Mouse (Mus musculus): ENCODE measurements at regions not wholly inside any gene's neighbourhood (a gene's known extent, or its start where the extent isn't known, plus 50 kb on each side); places are given as distances from the start of the nearest gene placed in this dataset.

- 78% methylated on average over 9 of the region's 9 CpGs for WGBS
- H3K27ac ChIP-seq (ENCODE audit: low read depth) = no peak overlapping the region
Measured at GRCm38 (mm10) chr8:116372056-116372455, 132.7 kb upstream of the Dynlrb2 start.

GRCm38 (mm10) chr8:116367491-116367890, 137.3 kb upstream of the Dynlrb2 start:
- no peak overlapping the region for H3K4me2 ChIP-seq (ENCODE audit: low read length)
- 74% methylated on average over 6 of the region's 6 CpGs for WGBS
- no peaks in the 10 kb centered on the region for H3K27me3 ChIP-seq (replicated peaks; ENCODE audit: control insufficient read depth, insufficient read depth, low read length)
- no peak overlapping the region for H3K4me3 ChIP-seq (ENCODE audit: low read depth, low read length)
- no peak overlapping the region for H3K27ac ChIP-seq (ENCODE audit: low read depth)
- H3K4me1 ChIP-seq (replicated peaks; ENCODE audit: control insufficient read depth, insufficient read depth, low read length) = no peaks in the 10 kb centered on the region
- H3K9ac ChIP-seq (ENCODE audit: low read length) = no peak overlapping the region
- H3K9me3 ChIP-seq (ENCODE audit: control insufficient read depth, low read length) = no peaks in the 10 kb centered on the region
- no peak for ATAC-seq (replicated peaks; ENCODE audit: low FRiP score, low TSS enrichment, low read depth)
- no peaks in the 10 kb centered on the region for H3K36me3 ChIP-seq (ENCODE audit: control insufficient read depth, insufficient read depth, low read length)
- DNase-seq (ENCODE audit: low spot score) = no peak

More at GRCm38 (mm10) chr8:116372056-116372455, 132.7 kb upstream of the Dynlrb2 start:
- H3K27me3 ChIP-seq (replicated peaks; ENCODE audit: control insufficient read depth, insufficient read depth, low read length) = no peaks in the 10 kb centered on the region
- no peaks in the 10 kb centered on the region for H3K9me3 ChIP-seq (ENCODE audit: control insufficient read depth, low read length)
- no peak for DNase-seq (ENCODE audit: low spot score)
- no peak for ATAC-seq (replicated peaks; ENCODE audit: low FRiP score, low TSS enrichment, low read depth)
- no peaks in the 10 kb centered on the region for H3K4me1 ChIP-seq (replicated peaks; ENCODE audit: control insufficient read depth, insufficient read depth, low read length)
- H3K36me3 ChIP-seq (ENCODE audit: control insufficient read depth, insufficient read depth, low read length) = no peaks in the 10 kb centered on the region
- H3K9ac ChIP-seq (ENCODE audit: low read length) = no peak overlapping the region
- no peak overlapping the region for H3K4me2 ChIP-seq (ENCODE audit: low read length)
- H3K4me3 ChIP-seq (ENCODE audit: low read depth, low read length) = no peak overlapping the region

GRCm38 (mm10) chr8:116366706-116367105, 138.1 kb upstream of the Dynlrb2 start:
- H3K36me3 ChIP-seq (ENCODE audit: control insufficient read depth, insufficient read depth, low read length) = no peaks in the 10 kb centered on the region
- H3K9me3 ChIP-seq (ENCODE audit: control insufficient read depth, low read length) = no peaks in the 10 kb centered on the region
- H3K4me2 ChIP-seq (ENCODE audit: low read length) = no peak overlapping the region
- no peak overlapping the region for H3K27ac ChIP-seq (ENCODE audit: low read depth)
- H3K4me3 ChIP-seq (ENCODE audit: low read depth, low read length) = no peak overlapping the region
- no peak overlapping the region for H3K9ac ChIP-seq (ENCODE audit: low read length)
- 64% methylated on average over 3 of the region's 3 CpGs for WGBS
- H3K4me1 ChIP-seq (replicated peaks; ENCODE audit: control insufficient read depth, insufficient read depth, low read length) = no peaks in the 10 kb centered on the region
- no peaks in the 10 kb centered on the region for H3K27me3 ChIP-seq (replicated peaks; ENCODE audit: control insufficient read depth, insufficient read depth, low read length)
- ATAC-seq (replicated peaks; ENCODE audit: low FRiP score, low TSS enrichment, low read depth) (no peak), DNase-seq (ENCODE audit: low spot score) (no peak)

GRCm38 (mm10) chr8:116364751-116365150, 140.0 kb upstream of the Dynlrb2 start:
- no peak overlapping the region for H3K4me2 ChIP-seq (ENCODE audit: low read length)
- no peak for ATAC-seq (replicated peaks; ENCODE audit: low FRiP score, low TSS enrichment, low read depth)
- 83% methylated on average over 1 of the region's 1 CpGs for WGBS
- no peaks in the 10 kb centered on the region for H3K27me3 ChIP-seq (replicated peaks; ENCODE audit: control insufficient read depth, insufficient read depth, low read length)
- DNase-seq (ENCODE audit: low spot score) = no peak
- H3K4me3 ChIP-seq (ENCODE audit: low read depth, low read length) = no peak overlapping the region
- no peaks in the 10 kb centered on the region for H3K36me3 ChIP-seq (ENCODE audit: control insufficient read depth, insufficient read depth, low read length)
- H3K4me1 ChIP-seq (replicated peaks; ENCODE audit: control insufficient read depth, insufficient read depth, low read length) = no peaks in the 10 kb centered on the region
- H3K27ac ChIP-seq (ENCODE audit: low read depth) = no peak overlapping the region
- H3K9me3 ChIP-seq (ENCODE audit: control insufficient read depth, low read length) = no peaks in the 10 kb centered on the region
- H3K9ac ChIP-seq (ENCODE audit: low read length) = no peak overlapping the region

- 73% methylated on average over 2 of the region's 2 CpGs for WGBS
Measured at GRCm38 (mm10) chr8:116364172-116364571, 140.6 kb upstream of the Dynlrb2 start.

GRCm38 (mm10) chr8:116362351-116362750, 142.4 kb upstream of the Dynlrb2 start:
- 46% methylated on average over 4 of the region's 4 CpGs for WGBS
- H3K4me1 ChIP-seq (replicated peaks; ENCODE audit: control insufficient read depth, insufficient read depth, low read length) = no peaks in the 10 kb centered on the region
- no peaks in the 10 kb centered on the region for H3K27me3 ChIP-seq (replicated peaks; ENCODE audit: control insufficient read depth, insufficient read depth, low read length)
- DNase-seq (ENCODE audit: low spot score) = no peak
- H3K9ac ChIP-seq (ENCODE audit: low read length) = no peak overlapping the region
- no peak overlapping the region for H3K4me3 ChIP-seq (ENCODE audit: low read depth, low read length)
- ATAC-seq (replicated peaks; ENCODE audit: low FRiP score, low TSS enrichment, low read depth) = no peak
- no peaks in the 10 kb centered on the region for H3K36me3 ChIP-seq (ENCODE audit: control insufficient read depth, insufficient read depth, low read length)
- no peak overlapping the region for H3K27ac ChIP-seq (ENCODE audit: low read depth)
- H3K9me3 ChIP-seq (ENCODE audit: control insufficient read depth, low read length) = no peaks in the 10 kb centered on the region
- H3K4me2 ChIP-seq (ENCODE audit: low read length) = no peak overlapping the region

More at GRCm38 (mm10) chr8:116364172-116364571, 140.6 kb upstream of the Dynlrb2 start:
- Histone ChIP-seq H3K4me3 (ENCODE audit: low read depth, low read length) (no peak overlapping the region), H3K4me2 (ENCODE audit: low read length) (no peak overlapping the region), H3K9ac (ENCODE audit: low read length) (no peak overlapping the region), H3K9me3 (ENCODE audit: control insufficient read depth, low read length) (no peaks in the 10 kb centered on the region), H3K4me1 (replicated peaks; ENCODE audit: control insufficient read depth, insufficient read depth, low read length) (no peaks in the 10 kb centered on the region), H3K36me3 (ENCODE audit: control insufficient read depth, insufficient read depth, low read length) (no peaks in the 10 kb centered on the region), H3K27me3 (replicated peaks; ENCODE audit: control insufficient read depth, insufficient read depth, low read length) (no peaks in the 10 kb centered on the region), H3K27ac (ENCODE audit: low read depth) (no peak overlapping the region)
- DNase-seq (ENCODE audit: low spot score) (no peak), ATAC-seq (replicated peaks; ENCODE audit: low FRiP score, low TSS enrichment, low read depth) (no peak)

GRCm38 (mm10) chr8:116359761-116360160, 145.0 kb upstream of the Dynlrb2 start:
- no peaks in the 10 kb centered on the region for H3K4me1 ChIP-seq (replicated peaks; ENCODE audit: control insufficient read depth, insufficient read depth, low read length)
- no peaks in the 10 kb centered on the region for H3K36me3 ChIP-seq (ENCODE audit: control insufficient read depth, insufficient read depth, low read length)
- H3K9ac ChIP-seq (ENCODE audit: low read length) = no peak overlapping the region
- WGBS = 74% methylated on average over 4 of the region's 4 CpGs
- DNase-seq (ENCODE audit: low spot score) = no peak
- no peak for ATAC-seq (replicated peaks; ENCODE audit: low FRiP score, low TSS enrichment, low read depth)
- H3K27ac ChIP-seq (ENCODE audit: low read depth) = no peak overlapping the region
- no peak overlapping the region for H3K4me3 ChIP-seq (ENCODE audit: low read depth, low read length)
- no peaks in the 10 kb centered on the region for H3K9me3 ChIP-seq (ENCODE audit: control insufficient read depth, low read length)
- no peaks in the 10 kb centered on the region for H3K27me3 ChIP-seq (replicated peaks; ENCODE audit: control insufficient read depth, insufficient read depth, low read length)
- H3K4me2 ChIP-seq (ENCODE audit: low read length) = no peak overlapping the region

GRCm38 (mm10) chr8:116354756-116355155, 150.0 kb upstream of the Dynlrb2 start:
- Histone ChIP-seq H3K9me3 (ENCODE audit: control insufficient read depth, low read length) (no peaks in the 10 kb centered on the region), H3K27ac (ENCODE audit: low read depth) (no peak overlapping the region), H3K4me1 (replicated peaks; ENCODE audit: control insufficient read depth, insufficient read depth, low read length) (no peaks in the 10 kb centered on the region), H3K4me3 (ENCODE audit: low read depth, low read length) (no peak overlapping the region), H3K36me3 (ENCODE audit: control insufficient read depth, insufficient read depth, low read length) (no peaks in the 10 kb centered on the region), H3K9ac (ENCODE audit: low read length) (no peak overlapping the region), H3K4me2 (ENCODE audit: low read length) (no peak overlapping the region), H3K27me3 (replicated peaks; ENCODE audit: control insufficient read depth, insufficient read depth, low read length) (no peaks in the 10 kb centered on the region)
- no peak for ATAC-seq (replicated peaks; ENCODE audit: low FRiP score, low TSS enrichment, low read depth)
- DNase-seq (ENCODE audit: low spot score) = no peak
- WGBS = 74% methylated on average over 6 of the region's 6 CpGs

GRCm38 (mm10) chr8:116353911-116354310, 150.9 kb upstream of the Dynlrb2 start:
- no peaks in the 10 kb centered on the region for H3K4me1 ChIP-seq (replicated peaks; ENCODE audit: control insufficient read depth, insufficient read depth, low read length)
- ATAC-seq (replicated peaks; ENCODE audit: low FRiP score, low TSS enrichment, low read depth) (no peak), DNase-seq (ENCODE audit: low spot score) (no peak)
- no peaks in the 10 kb centered on the region for H3K9me3 ChIP-seq (ENCODE audit: control insufficient read depth, low read length)
- no peak overlapping the region for H3K4me2 ChIP-seq (ENCODE audit: low read length)
- H3K27me3 ChIP-seq (replicated peaks; ENCODE audit: control insufficient read depth, insufficient read depth, low read length) = no peaks in the 10 kb centered on the region
- H3K9ac ChIP-seq (ENCODE audit: low read length) = no peak overlapping the region
- WGBS = 84% methylated on average over 5 of the region's 5 CpGs
- no peaks in the 10 kb centered on the region for H3K36me3 ChIP-seq (ENCODE audit: control insufficient read depth, insufficient read depth, low read length)
- H3K4me3 ChIP-seq (ENCODE audit: low read depth, low read length) = no peak overlapping the region
- H3K27ac ChIP-seq (ENCODE audit: low read depth) = no peak overlapping the region
